Mouse (Mus musculus): ENCODE measurements around the gene Pard3.
A peak's percentile ranks its signal among the peaks of the same experiment; 100 is the strongest.

The Pard3 gene

GRCm38 (mm10) chr8:127251476-127251875 lies 187.8 kb downstream of the Pard3 start:
- Histone ChIP-seq H3K9me3 (ENCODE audit: low read length) (no peaks in the 10 kb centered on the region), H3K4me3 (replicated peaks; ENCODE audit: low read length) (no peak overlapping the region), H3K4me1 (replicated peaks; ENCODE audit: low read depth, low read length) (no peaks in the 10 kb centered on the region), H3K27me3 (ENCODE audit: insufficient read depth, low read length) (no peaks in the 10 kb centered on the region), H3K36me3 (ENCODE audit: insufficient read depth, low read length) (no peaks in the 10 kb centered on the region)
- TF ChIP-seq CTCF (conservative IDR thresholded peaks at IDR 0.05; ENCODE audit: low read length), result no peak
- TF ChIP-seq POU5F1 (IDR thresholded peaks at IDR 0.05; ENCODE audit: borderline replicate concordance, low read length), result no peak
- TF ChIP-seq NANOG (IDR thresholded peaks at IDR 0.05; ENCODE audit: borderline replicate concordance, low read length), result no peak

- H3K36me3 ChIP-seq (ENCODE audit: insufficient read depth, low read length), result no peaks in the 10 kb centered on the region
- no peaks in the 10 kb centered on the region for H3K27me3 ChIP-seq (ENCODE audit: insufficient read depth, low read length)
- H3K4me3 ChIP-seq (replicated peaks; ENCODE audit: low read length), result no peak overlapping the region
- H3K9me3 ChIP-seq (ENCODE audit: low read length), result no peaks in the 10 kb centered on the region
- H3K4me1 ChIP-seq (replicated peaks; ENCODE audit: low read depth, low read length), result no peaks in the 10 kb centered on the region
- TF ChIP-seq POU5F1 (IDR thresholded peaks at IDR 0.05; ENCODE audit: borderline replicate concordance, low read length), result no peak
- TF ChIP-seq CTCF (conservative IDR thresholded peaks at IDR 0.05; ENCODE audit: low read length), result peak; percentile 87
These were observed 188.3 kb downstream of the Pard3 start for GRCm38 (mm10) chr8:127251985-127252384.

- no peaks in the 10 kb centered on the region for H3K36me3 ChIP-seq (ENCODE audit: insufficient read depth, low read length)
- no peak overlapping the region for H3K4me3 ChIP-seq (replicated peaks; ENCODE audit: low read length)
- no peaks in the 10 kb centered on the region for H3K9me3 ChIP-seq (ENCODE audit: low read length)
- no peaks in the 10 kb centered on the region for H3K4me1 ChIP-seq (replicated peaks; ENCODE audit: low read depth, low read length)
- no peaks in the 10 kb centered on the region for H3K27me3 ChIP-seq (ENCODE audit: insufficient read depth, low read length)
- TF ChIP-seq POU5F1 (IDR thresholded peaks at IDR 0.05; ENCODE audit: borderline replicate concordance, low read length), result no peak
- no peak for TF ChIP-seq NANOG (IDR thresholded peaks at IDR 0.05; ENCODE audit: borderline replicate concordance, low read length)
- no peak for TF ChIP-seq CTCF (conservative IDR thresholded peaks at IDR 0.05; ENCODE audit: low read length)
These were observed 190.9 kb downstream of the Pard3 start for GRCm38 (mm10) chr8:127254625-127255024.

- TF ChIP-seq POU5F1 (IDR thresholded peaks at IDR 0.05; ENCODE audit: borderline replicate concordance, low read length) (no peak), CTCF (conservative IDR thresholded peaks at IDR 0.05; ENCODE audit: low read length) (no peak), NANOG (IDR thresholded peaks at IDR 0.05; ENCODE audit: borderline replicate concordance, low read length) (no peak)
- H3K36me3 ChIP-seq (ENCODE audit: insufficient read depth, low read length), result no peaks in the 10 kb centered on the region
- no peaks in the 10 kb centered on the region for H3K27me3 ChIP-seq (ENCODE audit: insufficient read depth, low read length)
These were observed 193.4 kb downstream of the Pard3 start for GRCm38 (mm10) chr8:127257086-127257485.

GRCm38 (mm10) chr8:127261051-127261450 lies 197.4 kb downstream of the Pard3 start:
- Histone ChIP-seq H3K9me3 (ENCODE audit: low read length) (no peaks in the 10 kb centered on the region), H3K4me3 (replicated peaks; ENCODE audit: low read length) (no peak overlapping the region), H3K27me3 (ENCODE audit: insufficient read depth, low read length) (no peaks in the 10 kb centered on the region), H3K36me3 (ENCODE audit: insufficient read depth, low read length) (no peaks in the 10 kb centered on the region), H3K4me1 (replicated peaks; ENCODE audit: low read depth, low read length) (peaks cover 11% of the 10 kb centered on the region)
- TF ChIP-seq POU5F1 (IDR thresholded peaks at IDR 0.05; ENCODE audit: borderline replicate concordance, low read length) (no peak), NANOG (IDR thresholded peaks at IDR 0.05; ENCODE audit: borderline replicate concordance, low read length) (no peak), CTCF (conservative IDR thresholded peaks at IDR 0.05; ENCODE audit: low read length) (no peak)

More at GRCm38 (mm10) chr8:127257086-127257485, 193.4 kb downstream of the Pard3 start:
- Histone ChIP-seq H3K4me1 (replicated peaks; ENCODE audit: low read depth, low read length) (no peaks in the 10 kb centered on the region), H3K9me3 (ENCODE audit: low read length) (no peaks in the 10 kb centered on the region), H3K4me3 (replicated peaks; ENCODE audit: low read length) (no peak overlapping the region)

- no peak for TF ChIP-seq NANOG (IDR thresholded peaks at IDR 0.05; ENCODE audit: borderline replicate concordance, low read length)
- H3K36me3 ChIP-seq (ENCODE audit: insufficient read depth, low read length), result no peaks in the 10 kb centered on the region
- no peak overlapping the region for H3K4me3 ChIP-seq (replicated peaks; ENCODE audit: low read length)
- H3K9me3 ChIP-seq (ENCODE audit: low read length), result no peaks in the 10 kb centered on the region
- H3K27me3 ChIP-seq (ENCODE audit: insufficient read depth, low read length), result no peaks in the 10 kb centered on the region
- peaks cover 18% of the 10 kb centered on the region for H3K4me1 ChIP-seq (replicated peaks; ENCODE audit: low read depth, low read length)
These were observed 198.3 kb downstream of the Pard3 start for GRCm38 (mm10) chr8:127262026-127262425.

- no peak overlapping the region for H3K4me3 ChIP-seq (replicated peaks; ENCODE audit: low read length)
- no peak for TF ChIP-seq CTCF (conservative IDR thresholded peaks at IDR 0.05; ENCODE audit: low read length)
- TF ChIP-seq POU5F1 (IDR thresholded peaks at IDR 0.05; ENCODE audit: borderline replicate concordance, low read length), result no peak
- TF ChIP-seq NANOG (IDR thresholded peaks at IDR 0.05; ENCODE audit: borderline replicate concordance, low read length), result no peak
- no peaks in the 10 kb centered on the region for H3K9me3 ChIP-seq (ENCODE audit: low read length)
- peaks cover 22% of the 10 kb centered on the region for H3K4me1 ChIP-seq (replicated peaks; ENCODE audit: low read depth, low read length)
- no peaks in the 10 kb centered on the region for H3K36me3 ChIP-seq (ENCODE audit: insufficient read depth, low read length)
- no peaks in the 10 kb centered on the region for H3K27me3 ChIP-seq (ENCODE audit: insufficient read depth, low read length)
These were observed 198.7 kb downstream of the Pard3 start for GRCm38 (mm10) chr8:127262436-127262835.

GRCm38 (mm10) chr8:127262926-127263325 lies 199.2 kb downstream of the Pard3 start:
- H3K9me3 ChIP-seq (ENCODE audit: low read length), result no peaks in the 10 kb centered on the region
- H3K27me3 ChIP-seq (ENCODE audit: insufficient read depth, low read length), result no peaks in the 10 kb centered on the region
- TF ChIP-seq CTCF (conservative IDR thresholded peaks at IDR 0.05; ENCODE audit: low read length), result no peak
- peaks cover 27% of the 10 kb centered on the region for H3K4me1 ChIP-seq (replicated peaks; ENCODE audit: low read depth, low read length)
- no peaks in the 10 kb centered on the region for H3K36me3 ChIP-seq (ENCODE audit: insufficient read depth, low read length)
- no peak overlapping the region for H3K4me3 ChIP-seq (replicated peaks; ENCODE audit: low read length)

- no peak overlapping the region for H3K4me3 ChIP-seq (replicated peaks; ENCODE audit: low read length)
- peaks cover 32% of the 10 kb centered on the region for H3K4me1 ChIP-seq (replicated peaks; ENCODE audit: low read depth, low read length)
- H3K27me3 ChIP-seq (ENCODE audit: insufficient read depth, low read length), result no peaks in the 10 kb centered on the region
- no peaks in the 10 kb centered on the region for H3K36me3 ChIP-seq (ENCODE audit: insufficient read depth, low read length)
- H3K9me3 ChIP-seq (ENCODE audit: low read length), result no peaks in the 10 kb centered on the region
- TF ChIP-seq CTCF (conservative IDR thresholded peaks at IDR 0.05; ENCODE audit: low read length) (no peak), POU5F1 (IDR thresholded peaks at IDR 0.05; ENCODE audit: borderline replicate concordance, low read length) (no peak), NANOG (IDR thresholded peaks at IDR 0.05; ENCODE audit: borderline replicate concordance, low read length) (no peak)
These were observed 199.8 kb downstream of the Pard3 start for GRCm38 (mm10) chr8:127263457-127263856.

Measured in E14TG2a.4 (cell line).